Mouse (Mus musculus): ENCODE results near the gene Tmem30b. TPM values are rescaled to one million over a fixed set of nuclear protein-coding genes. Genes with fewer than 3 reads are reported as not detected.
A peak's percentile ranks its signal among the peaks of the same experiment; 100 is the strongest.

Tmem30b gene
- polyA plus RNA-seq, 1 experiment from 2014 or later, result 0.11 TPM

DNA sequence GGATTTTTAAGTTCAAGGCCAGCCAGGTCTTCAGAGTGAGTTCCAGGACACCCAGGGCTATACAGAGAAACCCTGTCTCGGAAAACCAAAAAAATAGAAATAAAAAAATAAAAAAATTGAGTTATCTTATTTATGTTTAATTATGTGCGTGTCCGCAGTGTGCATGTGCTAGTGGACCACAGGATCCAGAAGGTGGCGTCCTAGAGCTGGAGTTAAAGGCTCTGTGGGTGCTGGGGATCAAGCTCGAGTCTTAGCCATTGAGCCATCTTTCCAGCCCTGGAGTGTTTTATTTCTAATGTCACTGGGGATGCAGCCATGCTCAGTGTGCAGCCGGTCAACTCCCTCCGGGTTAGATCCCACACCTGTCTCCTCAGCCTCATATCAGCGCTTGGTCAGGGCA is 29.7 kb downstream of the Tmem30b start:
- H3K4me3 ChIP-seq (ENCODE audit: low read depth, low read length), result no peak overlapping the region
- no peak overlapping the region for H3K27ac ChIP-seq (ENCODE audit: low read depth, low read length)
- 86% methylated on average over 8 of the region's 8 CpGs for WGBS
- DNase-seq (ENCODE audit: low spot score) (no peak), ATAC-seq (no peak)
- H3K9ac ChIP-seq (ENCODE audit: low read length), result no peak overlapping the region
- no peaks in the 10 kb centered on the region for H3K4me1 ChIP-seq (ENCODE audit: control insufficient read depth, insufficient read depth, low read length)
- H3K9me3 ChIP-seq (replicated peaks; ENCODE audit: control insufficient read depth, low read length), result no peaks in the 10 kb centered on the region
- no peaks in the 10 kb centered on the region for H3K36me3 ChIP-seq (ENCODE audit: control insufficient read depth, insufficient read depth, low read length)
- no peak overlapping the region for H3K4me2 ChIP-seq (ENCODE audit: low read length)
- H3K27me3 ChIP-seq (replicated peaks; ENCODE audit: control insufficient read depth, insufficient read depth, low read length), result no peaks in the 10 kb centered on the region

DNA sequence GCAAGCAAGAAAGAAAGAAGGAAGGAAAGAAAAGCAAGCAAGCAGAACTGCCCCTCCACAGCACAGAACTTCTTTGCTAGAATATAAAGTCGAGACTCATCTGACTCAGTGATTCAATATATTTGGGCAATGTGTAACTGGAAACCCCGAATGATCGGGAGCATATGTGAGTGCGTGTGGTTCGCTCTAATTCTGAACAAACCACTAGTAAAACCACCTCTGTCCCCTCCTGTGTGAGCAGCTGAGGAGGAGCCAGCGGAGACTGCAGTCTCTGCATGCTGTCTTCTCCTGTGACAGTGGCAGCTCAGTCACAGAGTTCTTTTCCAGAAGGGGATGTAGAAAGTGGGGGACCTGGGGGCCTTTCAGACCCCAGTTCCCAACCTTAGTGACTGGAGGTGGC is 31.5 kb downstream of the Tmem30b start:
- Histone ChIP-seq H3K36me3 (ENCODE audit: control insufficient read depth, insufficient read depth, low read length) (no peaks in the 10 kb centered on the region), H3K4me3 (ENCODE audit: low read depth, low read length) (no peak overlapping the region), H3K27me3 (replicated peaks; ENCODE audit: control insufficient read depth, insufficient read depth, low read length) (no peaks in the 10 kb centered on the region), H3K27ac (ENCODE audit: low read depth, low read length) (no peak overlapping the region), H3K9me3 (replicated peaks; ENCODE audit: control insufficient read depth, low read length) (no peaks in the 10 kb centered on the region), H3K4me1 (ENCODE audit: control insufficient read depth, insufficient read depth, low read length) (no peaks in the 10 kb centered on the region), H3K9ac (ENCODE audit: low read length) (no peak overlapping the region), H3K4me2 (ENCODE audit: low read length) (no peak overlapping the region)
- 81% methylated on average over 6 of the region's 6 CpGs for WGBS
- no peak for DNase-seq (ENCODE audit: low spot score)
- no peak for ATAC-seq

DNA sequence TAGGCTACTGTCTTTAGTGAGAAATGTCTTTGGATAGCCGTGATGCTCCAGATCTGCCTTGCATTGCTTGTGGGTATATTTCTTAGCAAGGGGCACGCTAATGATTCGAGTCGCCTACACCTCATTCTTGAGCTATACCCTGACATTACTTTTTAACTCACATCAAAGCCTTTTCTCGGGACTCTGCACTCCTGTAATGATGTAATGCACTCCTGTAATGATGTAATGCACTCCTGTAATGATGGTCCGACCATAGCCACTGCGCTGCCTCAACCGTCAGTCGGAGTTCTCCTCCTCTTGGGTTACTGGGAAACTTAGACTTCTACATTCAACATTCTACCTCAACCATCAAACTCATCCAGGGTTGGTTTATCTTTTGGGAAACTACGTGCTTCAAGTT is 32.2 kb downstream of the Tmem30b start:
- WGBS, result 85% methylated on average over 10 of the region's 10 CpGs
- Histone ChIP-seq H3K36me3 (ENCODE audit: control insufficient read depth, insufficient read depth, low read length) (no peaks in the 10 kb centered on the region), H3K9ac (ENCODE audit: low read length) (no peak overlapping the region), H3K27me3 (replicated peaks; ENCODE audit: control insufficient read depth, insufficient read depth, low read length) (no peaks in the 10 kb centered on the region), H3K4me3 (ENCODE audit: low read depth, low read length) (no peak overlapping the region), H3K4me1 (ENCODE audit: control insufficient read depth, insufficient read depth, low read length) (no peaks in the 10 kb centered on the region), H3K9me3 (replicated peaks; ENCODE audit: control insufficient read depth, low read length) (no peaks in the 10 kb centered on the region), H3K4me2 (ENCODE audit: low read length) (no peak overlapping the region), H3K27ac (ENCODE audit: low read depth, low read length) (no peak overlapping the region)
- DNase-seq (ENCODE audit: low spot score) (no peak), ATAC-seq (no peak)

DNA sequence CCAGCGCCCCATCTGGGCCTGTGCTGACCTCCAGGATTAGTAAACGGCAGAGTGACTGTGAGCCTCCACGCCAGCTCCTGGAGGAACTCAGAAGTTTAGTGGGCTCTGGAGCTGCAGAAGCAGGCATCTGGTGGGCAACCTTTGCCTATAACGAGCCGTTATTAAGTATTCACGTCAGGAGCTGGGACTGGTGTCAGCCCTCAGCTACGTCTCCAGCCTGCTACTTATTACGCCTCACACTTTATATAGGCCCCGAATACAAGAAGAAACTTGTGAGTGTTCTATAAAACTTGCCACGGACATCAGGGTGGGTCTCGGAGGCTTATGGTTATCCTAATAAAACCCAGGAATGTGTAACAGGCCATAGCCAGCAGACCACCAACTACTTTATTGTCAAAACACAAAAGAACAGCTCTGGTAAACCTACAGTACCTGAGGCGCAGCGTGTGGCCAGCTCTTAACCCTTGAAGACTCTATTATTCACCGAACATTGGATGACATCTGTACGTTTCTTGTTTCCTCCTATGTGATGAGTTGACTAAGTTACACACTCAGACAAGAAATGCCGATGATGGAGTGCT is 34.6 kb downstream of the Tmem30b start:
- ATAC-seq (no peak), DNase-seq (ENCODE audit: low spot score) (no peak)
- Histone ChIP-seq H3K4me2 (ENCODE audit: low read length) (no peak overlapping the region), H3K4me3 (ENCODE audit: low read depth, low read length) (no peak overlapping the region), H3K4me1 (ENCODE audit: control insufficient read depth, insufficient read depth, low read length) (no peaks in the 10 kb centered on the region), H3K36me3 (ENCODE audit: control insufficient read depth, insufficient read depth, low read length) (no peaks in the 10 kb centered on the region), H3K27me3 (replicated peaks; ENCODE audit: control insufficient read depth, insufficient read depth, low read length) (no peaks in the 10 kb centered on the region), H3K9ac (ENCODE audit: low read length) (no peak overlapping the region), H3K9me3 (replicated peaks; ENCODE audit: control insufficient read depth, low read length) (no peaks in the 10 kb centered on the region), H3K27ac (ENCODE audit: low read depth, low read length) (no peak overlapping the region)
- 52% methylated on average over 16 of the region's 16 CpGs for WGBS

DNA sequence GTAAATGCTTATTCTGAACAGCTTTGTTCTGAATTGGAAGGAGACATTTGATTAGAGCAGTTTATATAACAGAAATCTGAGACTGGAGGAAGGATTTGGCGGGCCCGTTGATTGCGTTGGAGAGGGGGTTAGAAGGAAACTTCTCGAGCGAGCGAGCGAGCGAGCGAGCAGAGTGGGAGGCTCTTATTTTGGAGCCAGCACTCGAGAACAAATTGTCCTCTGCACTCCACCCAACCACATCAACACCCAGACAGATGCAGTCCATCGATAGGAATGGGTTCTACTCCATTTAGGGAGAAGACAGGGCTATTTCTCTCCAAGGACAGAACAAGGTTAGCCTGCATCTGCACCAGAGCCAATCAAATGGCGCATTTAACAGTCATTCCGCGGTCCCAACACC is 39.1 kb downstream of the Tmem30b start:
- no peaks in the 10 kb centered on the region for H3K4me1 ChIP-seq (ENCODE audit: control insufficient read depth, insufficient read depth, low read length)
- no peak overlapping the region for H3K27ac ChIP-seq (ENCODE audit: low read depth, low read length)
- no peak overlapping the region for H3K4me2 ChIP-seq (ENCODE audit: low read length)
- no peak overlapping the region for H3K9ac ChIP-seq (ENCODE audit: low read length)
- DNase-seq (ENCODE audit: low spot score), result no peak
- no peaks in the 10 kb centered on the region for H3K36me3 ChIP-seq (ENCODE audit: control insufficient read depth, insufficient read depth, low read length)
- no peaks in the 10 kb centered on the region for H3K27me3 ChIP-seq (replicated peaks; ENCODE audit: control insufficient read depth, insufficient read depth, low read length)
- ATAC-seq, result no peak
- no peak overlapping the region for H3K4me3 ChIP-seq (ENCODE audit: low read depth, low read length)
- no peaks in the 10 kb centered on the region for H3K9me3 ChIP-seq (replicated peaks; ENCODE audit: control insufficient read depth, low read length)
- 88% methylated on average over 14 of the region's 14 CpGs for WGBS

DNA sequence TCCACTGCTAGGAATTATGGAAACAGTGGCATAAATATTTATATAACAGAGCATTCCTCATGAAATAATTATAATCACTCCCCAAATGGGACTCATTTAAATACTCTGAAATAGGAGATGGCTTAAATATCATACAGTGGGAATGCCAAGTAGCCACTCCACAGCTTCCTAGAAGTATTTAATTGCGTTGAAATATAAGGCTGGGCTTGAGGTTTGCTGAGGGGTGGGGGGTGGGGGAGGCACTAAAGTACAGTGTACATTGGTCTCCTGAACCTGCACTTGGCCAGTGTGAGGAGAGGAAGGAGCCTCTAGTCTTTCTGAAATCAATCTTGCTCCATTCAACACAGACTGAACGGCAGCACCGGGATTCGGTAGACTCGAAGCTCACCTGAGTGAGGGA is 39.5 kb downstream of the Tmem30b start:
- no peak for DNase-seq (ENCODE audit: low spot score)
- no peak overlapping the region for H3K9ac ChIP-seq (ENCODE audit: low read length)
- no peaks in the 10 kb centered on the region for H3K4me1 ChIP-seq (ENCODE audit: control insufficient read depth, insufficient read depth, low read length)
- no peak overlapping the region for H3K27ac ChIP-seq (ENCODE audit: low read depth, low read length)
- 85% methylated on average over 5 of the region's 5 CpGs for WGBS
- no peaks in the 10 kb centered on the region for H3K9me3 ChIP-seq (replicated peaks; ENCODE audit: control insufficient read depth, low read length)
- no peak overlapping the region for H3K4me2 ChIP-seq (ENCODE audit: low read length)
- ATAC-seq, result no peak
- no peaks in the 10 kb centered on the region for H3K36me3 ChIP-seq (ENCODE audit: control insufficient read depth, insufficient read depth, low read length)
- H3K4me3 ChIP-seq (ENCODE audit: low read depth, low read length), result no peak overlapping the region
- H3K27me3 ChIP-seq (replicated peaks; ENCODE audit: control insufficient read depth, insufficient read depth, low read length), result no peaks in the 10 kb centered on the region

DNA sequence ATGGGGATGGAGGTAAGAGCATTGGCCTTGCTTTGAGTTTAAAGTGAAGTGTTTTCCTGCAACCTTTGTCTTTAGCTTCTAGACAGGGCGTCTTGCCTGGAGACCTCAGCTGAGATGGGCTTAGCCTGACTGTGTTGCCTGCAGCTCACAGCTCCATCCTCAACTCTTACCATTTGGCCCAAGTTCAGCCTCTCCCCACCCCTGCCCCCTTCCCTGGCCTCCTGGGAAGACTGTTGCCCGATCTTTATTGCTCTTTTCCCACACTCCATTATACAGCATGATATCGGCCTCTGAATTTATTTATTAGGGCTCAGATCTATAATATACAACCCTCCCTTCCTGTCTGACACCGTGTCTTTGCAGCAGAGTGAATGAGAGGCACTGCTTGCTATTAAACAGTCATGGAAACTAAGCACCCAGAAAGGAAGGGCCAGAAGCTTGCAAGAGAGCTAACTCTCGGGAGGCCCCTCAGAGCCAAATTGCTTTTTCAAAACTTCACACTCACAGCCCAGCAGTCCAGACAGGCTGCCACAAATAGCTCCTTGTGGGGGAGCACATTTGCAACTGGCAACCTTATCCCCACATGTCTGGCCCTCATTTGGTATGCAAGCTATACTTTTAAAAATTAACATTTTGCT is 45.4 kb downstream of the Tmem30b start:
- ATAC-seq, result peak; percentile 60; the same call in 1 of the 2 replicates
- Histone ChIP-seq H3K4me1 (ENCODE audit: control insufficient read depth, insufficient read depth, low read length) (no peaks in the 10 kb centered on the region), H3K4me2 (ENCODE audit: low read length) (no peak overlapping the region), H3K27me3 (replicated peaks; ENCODE audit: control insufficient read depth, insufficient read depth, low read length) (no peaks in the 10 kb centered on the region), H3K4me3 (ENCODE audit: low read depth, low read length) (no peak overlapping the region), H3K9ac (ENCODE audit: low read length) (no peak overlapping the region), H3K9me3 (replicated peaks; ENCODE audit: control insufficient read depth, low read length) (no peaks in the 10 kb centered on the region), H3K36me3 (ENCODE audit: control insufficient read depth, insufficient read depth, low read length) (no peaks in the 10 kb centered on the region), H3K27ac (ENCODE audit: low read depth, low read length) (peak overlapping the region; percentile 21; the same call in 1 of the 2 replicates)
- WGBS, result 67% methylated on average over 5 of the region's 5 CpGs
- peak; percentile 29 for DNase-seq (ENCODE audit: low spot score)

DNA sequence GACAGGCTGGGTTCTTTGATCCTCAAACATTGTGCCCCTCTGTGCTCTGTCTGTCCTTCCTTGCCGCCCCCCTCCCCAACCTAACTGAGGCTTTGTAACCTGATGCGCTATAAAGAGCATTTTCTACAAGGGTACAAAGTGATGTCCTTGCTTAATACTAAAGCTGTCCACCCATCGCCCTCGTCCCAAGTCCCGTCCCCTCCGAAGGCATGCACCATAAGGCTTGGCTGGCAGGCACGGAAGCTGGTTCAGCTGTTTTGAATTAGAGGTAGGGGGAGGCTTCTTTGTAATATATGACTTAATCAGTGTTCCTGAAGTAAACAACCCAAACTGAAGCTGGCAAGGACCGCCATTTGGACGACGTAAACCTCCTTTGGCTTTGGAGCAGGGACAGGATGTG is 51.0 kb downstream of the Tmem30b start:
- H3K4me2 ChIP-seq (ENCODE audit: low read length), result no peak overlapping the region
- no peak for DNase-seq (ENCODE audit: low spot score)
- ATAC-seq, result no peak

DNA sequence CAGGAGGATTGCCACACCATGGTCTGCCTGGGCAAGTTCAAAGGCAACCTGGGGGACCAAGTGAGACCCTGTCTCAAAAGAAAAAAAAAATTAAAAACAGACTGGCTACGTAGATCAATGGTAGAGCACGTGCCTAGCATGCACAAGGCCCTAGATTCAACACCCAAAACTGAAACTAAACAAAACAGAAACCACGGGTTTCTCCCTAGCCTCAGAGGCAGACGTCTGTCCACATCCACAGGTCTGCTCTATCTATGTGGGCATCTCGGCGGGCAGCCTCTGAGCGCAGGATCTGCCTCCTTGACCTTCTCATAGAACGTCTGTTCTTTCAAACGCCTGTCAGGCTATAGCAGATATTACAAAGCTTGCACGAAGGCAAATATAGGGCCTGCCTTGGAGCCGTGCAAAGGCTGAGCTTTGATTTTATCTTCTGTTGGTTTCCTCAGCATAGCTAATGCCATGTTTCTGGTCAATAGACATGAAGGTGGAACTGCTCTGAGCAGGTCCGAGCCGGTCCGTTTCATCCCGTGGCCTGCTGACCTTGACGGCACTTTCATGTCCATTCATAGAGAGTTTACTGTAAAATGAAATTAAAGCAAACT is 52.2 kb downstream of the Tmem30b start:
- Histone ChIP-seq H3K36me3 (ENCODE audit: control insufficient read depth, insufficient read depth, low read length) (no peaks in the 10 kb centered on the region), H3K4me3 (ENCODE audit: low read depth, low read length) (no peak overlapping the region), H3K27ac (ENCODE audit: low read depth, low read length) (no peak overlapping the region), H3K27me3 (replicated peaks; ENCODE audit: control insufficient read depth, insufficient read depth, low read length) (no peaks in the 10 kb centered on the region), H3K4me2 (ENCODE audit: low read length) (no peak overlapping the region), H3K9ac (ENCODE audit: low read length) (no peak overlapping the region), H3K9me3 (replicated peaks; ENCODE audit: control insufficient read depth, low read length) (no peaks in the 10 kb centered on the region), H3K4me1 (ENCODE audit: control insufficient read depth, insufficient read depth, low read length) (no peaks in the 10 kb centered on the region)
- DNase-seq (ENCODE audit: low spot score), result no peak
- ATAC-seq, result no peak
- WGBS, result 95% methylated on average over 16 of the region's 16 CpGs

More for the DNA sequence above, 51.0 kb downstream of the Tmem30b start:
- no peaks in the 10 kb centered on the region for H3K9me3 ChIP-seq (replicated peaks; ENCODE audit: control insufficient read depth, low read length)
- H3K36me3 ChIP-seq (ENCODE audit: control insufficient read depth, insufficient read depth, low read length), result no peaks in the 10 kb centered on the region
- H3K9ac ChIP-seq (ENCODE audit: low read length), result no peak overlapping the region
- 89% methylated on average over 10 of the region's 10 CpGs for WGBS
- H3K27ac ChIP-seq (ENCODE audit: low read depth, low read length), result no peak overlapping the region
- no peaks in the 10 kb centered on the region for H3K27me3 ChIP-seq (replicated peaks; ENCODE audit: control insufficient read depth, insufficient read depth, low read length)
- H3K4me1 ChIP-seq (ENCODE audit: control insufficient read depth, insufficient read depth, low read length), result no peaks in the 10 kb centered on the region
- H3K4me3 ChIP-seq (ENCODE audit: low read depth, low read length), result no peak overlapping the region

Measured in forebrain, embryonic 14.5 days (tissue).